Mouse (Mus musculus) heart, embryonic 13.5 days (tissue): ENCODE measurements around the gene Pmepa1. TPM values are rescaled to one million over a fixed set of nuclear protein-coding genes. Genes with fewer than 3 reads are reported as not detected.

Source experiments
- ATAC-seq: fragments of 200-750 bp; cut with Nextera tagmentation; 2 replicates; pipeline ENCODE4 v1.8.0; 2017; ENCODE audit warnings: moderate TSS enrichment; ENCODE audit not compliant: insufficient number of reproducible peaks, low FRiP score, low TSS enrichment; ENCODE audit errors: extremely low read depth
- H3K27ac ChIP-seq: fragments of 300-500 bp; sonication (generic); replicated peaks from 2 replicates; pipeline ENCODE4 v1.5.1; 2015; ENCODE audit warnings: moderate library complexity, mild to moderate bottlenecking, inconsistent platforms
- H3K27me3 ChIP-seq: fragments of 300-500 bp; sonication (generic); replicated peaks from 2 replicates; pipeline ENCODE4 v1.6.1; 2015; ENCODE audit warnings: mild to moderate bottlenecking, inconsistent platforms
- H3K36me3 ChIP-seq: fragments of 300-500 bp; sonication (generic); 2 replicates; pipeline ENCODE4 v1.6.1; 2015; ENCODE audit warnings: mild to moderate bottlenecking, inconsistent platforms
- H3K4me1 ChIP-seq: fragments of 300-500 bp; sonication (generic); 2 replicates; pipeline ENCODE4 v1.6.1; 2015; ENCODE audit warnings: inconsistent platforms
- H3K4me2 ChIP-seq: fragments of 300-500 bp; sonication (generic); 2 replicates; pipeline ENCODE4 v1.6.1; 2015; ENCODE audit warnings: inconsistent platforms, mild to moderate bottlenecking, moderate library complexity
- H3K4me3 ChIP-seq: fragments of 300-500 bp; sonication (generic); 2 replicates; pipeline ENCODE4 v1.5.1; 2015; ENCODE audit warnings: moderate library complexity, mild to moderate bottlenecking, inconsistent platforms
- H3K9ac ChIP-seq: fragments of 300-500 bp; sonication (generic); 2 replicates; pipeline ENCODE4 v1.6.1; 2015; ENCODE audit warnings: inconsistent platforms, mild to moderate bottlenecking, moderate library complexity
- H3K9me3 ChIP-seq: fragments of 300-500 bp; sonication (generic); 2 replicates; pipeline ENCODE4 v1.6.1; 2016; ENCODE audit warnings: inconsistent platforms
- WGBS: fragments of 180-500 bp; shearing (Covaris S2); methylation state at CpG from one replicate; pipeline ENCODE4 v1.1.7; 2015; ENCODE audit warnings: mixed read lengths; 5-methylcytosine and 5-hydroxymethylcytosine counted together
- polyA plus RNA-seq: library from polyadenylated mRNA; unstranded; fragments of >200 nt; fragmentation: Nextera tagmentation; extraction: Ambion mirVana; gene quantifications from 2 replicates; pipeline ENCODE4 v1.2.1, GENCODE M21; 2015

Pmepa1 gene
- polyA plus RNA-seq, 1 experiment from 2014 or later: 3.4 TPM

GRCm38 (mm10) chr2:173251675-173252074, 24.7 kb downstream of the Pmepa1 start:
- no peak overlapping the region for H3K4me3 ChIP-seq
- peak overlapping the region; percentile 86 for H3K27ac ChIP-seq
- no peaks in the 10 kb centered on the region for H3K36me3 ChIP-seq
- peaks cover 96% of the 10 kb centered on the region for H3K4me1 ChIP-seq
- H3K27me3 ChIP-seq: no peaks in the 10 kb centered on the region
- 0 out of 2 replicates have a peak overlapping the region, but pooled peaks have one; percentile 43 for H3K4me2 ChIP-seq
- H3K9ac ChIP-seq: peak overlapping the region; percentile 68
- 40% methylated on average over 9 of the region's 9 CpGs for WGBS
- no peaks in the 10 kb centered on the region for H3K9me3 ChIP-seq
- no peak for ATAC-seq

- Histone ChIP-seq H3K27ac (peak overlapping the region; percentile 86), H3K4me1 (peaks cover 96% of the 10 kb centered on the region), H3K9me3 (no peaks in the 10 kb centered on the region), H3K36me3 (no peaks in the 10 kb centered on the region), H3K4me2 (peak overlapping the region; percentile 43), H3K9ac (peak overlapping the region; percentile 68), H3K27me3 (no peaks in the 10 kb centered on the region), H3K4me3 (no peak overlapping the region)
- WGBS: 44% methylated on average over 7 of the region's 7 CpGs
- no peak for ATAC-seq
These were observed 25.2 kb downstream of the Pmepa1 start for GRCm38 (mm10) chr2:173251133-173251532.

DNA sequence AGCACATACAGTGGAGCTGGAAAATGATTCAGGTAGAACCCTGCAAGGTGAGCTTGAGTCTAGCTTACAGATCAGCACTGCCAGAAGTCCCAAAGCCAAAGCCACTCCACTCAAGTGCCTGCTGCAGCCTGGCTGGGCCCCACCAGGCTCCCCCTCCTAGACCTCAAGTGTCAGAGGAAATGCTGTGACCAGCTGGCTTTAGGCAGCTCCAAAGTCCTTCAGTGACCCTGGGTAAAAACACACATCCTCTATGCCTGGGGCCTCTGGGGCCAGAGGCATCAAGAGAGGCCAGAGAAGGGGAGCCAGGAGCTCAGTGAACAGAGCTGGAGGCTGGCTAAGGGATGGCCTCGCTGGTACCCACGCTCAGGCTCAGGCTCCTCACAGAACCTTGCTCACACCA, 25.9 kb downstream of the Pmepa1 start:
- no peaks in the 10 kb centered on the region for H3K36me3 ChIP-seq
- no peaks in the 10 kb centered on the region for H3K9me3 ChIP-seq
- H3K27me3 ChIP-seq: no peaks in the 10 kb centered on the region
- H3K4me2 ChIP-seq: peak overlapping the region; percentile 43
- H3K9ac ChIP-seq: peak overlapping the region; percentile 68
- WGBS: 11% methylated on average over 2 of the region's 2 CpGs
- H3K4me1 ChIP-seq: peaks cover 96% of the 10 kb centered on the region
- peak overlapping the region; percentile 86 for H3K27ac ChIP-seq
- peak; percentile 18; the same call in 1 of the 2 replicates for ATAC-seq
- no peak overlapping the region for H3K4me3 ChIP-seq

DNA sequence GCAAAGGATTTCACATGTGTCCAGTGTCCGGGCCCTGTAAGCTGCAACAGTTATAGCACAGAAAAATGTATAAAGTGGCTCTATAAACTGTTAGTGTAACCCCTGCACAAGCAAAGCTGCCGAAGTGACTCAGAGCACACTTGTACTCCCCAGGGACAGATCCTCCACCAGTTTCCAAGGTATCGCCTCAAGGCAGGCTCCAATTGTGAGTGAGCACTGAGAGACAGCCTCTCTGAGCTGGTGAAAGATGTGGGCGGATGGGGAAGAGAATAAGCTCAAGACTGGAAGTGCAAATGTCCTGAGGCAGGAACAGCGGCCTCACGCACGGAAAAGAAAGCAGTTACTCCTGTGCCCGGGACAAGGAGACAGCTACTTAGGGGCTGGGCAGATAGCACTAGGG, 26.4 kb downstream of the Pmepa1 start:
- Histone ChIP-seq H3K36me3 (no peaks in the 10 kb centered on the region), H3K4me2 (0 out of 2 replicates have a peak overlapping the region, but pooled peaks have one; percentile 4), H3K9ac (no peak overlapping the region), H3K4me1 (peaks cover 95% of the 10 kb centered on the region), H3K27me3 (no peaks in the 10 kb centered on the region), H3K4me3 (no peak overlapping the region), H3K9me3 (no peaks in the 10 kb centered on the region), H3K27ac (peak overlapping the region; percentile 86)
- ATAC-seq: no peak
- 58% methylated on average over 8 of the region's 8 CpGs for WGBS

- Histone ChIP-seq H3K27me3 (no peaks in the 10 kb centered on the region), H3K36me3 (no peaks in the 10 kb centered on the region), H3K27ac (0 out of 2 replicates have a peak overlapping the region, but pooled peaks have one; percentile 86), H3K9ac (no peak overlapping the region), H3K4me1 (peaks cover 91% of the 10 kb centered on the region), H3K4me2 (no peak overlapping the region), H3K4me3 (no peak overlapping the region), H3K9me3 (no peaks in the 10 kb centered on the region)
- ATAC-seq: no peak
- WGBS: 46% methylated on average over 3 of the region's 3 CpGs
These were observed 26.9 kb downstream of the Pmepa1 start for GRCm38 (mm10) chr2:173249386-173249785.

DNA sequence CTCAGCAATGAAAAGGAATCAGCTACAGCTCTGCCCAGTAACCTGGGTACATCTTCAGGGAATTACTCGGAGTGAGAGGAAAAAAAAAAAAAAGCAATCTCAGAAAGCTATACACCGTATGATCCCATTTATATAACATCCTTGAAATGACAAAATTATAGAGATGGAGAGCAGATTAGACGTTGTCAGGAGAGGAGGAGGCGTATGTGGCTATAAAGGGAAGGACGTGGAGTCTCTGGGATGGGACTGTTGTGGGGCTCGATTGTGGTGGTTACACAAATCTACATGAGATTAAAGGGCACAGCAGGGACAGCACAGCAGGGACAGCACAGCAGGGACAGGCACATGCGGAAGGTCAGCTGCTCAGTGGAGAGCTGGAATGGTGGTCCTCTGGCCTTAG, 27.5 kb downstream of the Pmepa1 start:
- Histone ChIP-seq H3K9me3 (no peaks in the 10 kb centered on the region), H3K4me2 (no peak overlapping the region), H3K36me3 (no peaks in the 10 kb centered on the region), H3K9ac (no peak overlapping the region), H3K4me3 (no peak overlapping the region), H3K27ac (no peak overlapping the region), H3K4me1 (peaks cover 91% of the 10 kb centered on the region), H3K27me3 (no peaks in the 10 kb centered on the region)
- 67% methylated on average over 7 of the region's 7 CpGs for WGBS
- ATAC-seq: no peak

DNA sequence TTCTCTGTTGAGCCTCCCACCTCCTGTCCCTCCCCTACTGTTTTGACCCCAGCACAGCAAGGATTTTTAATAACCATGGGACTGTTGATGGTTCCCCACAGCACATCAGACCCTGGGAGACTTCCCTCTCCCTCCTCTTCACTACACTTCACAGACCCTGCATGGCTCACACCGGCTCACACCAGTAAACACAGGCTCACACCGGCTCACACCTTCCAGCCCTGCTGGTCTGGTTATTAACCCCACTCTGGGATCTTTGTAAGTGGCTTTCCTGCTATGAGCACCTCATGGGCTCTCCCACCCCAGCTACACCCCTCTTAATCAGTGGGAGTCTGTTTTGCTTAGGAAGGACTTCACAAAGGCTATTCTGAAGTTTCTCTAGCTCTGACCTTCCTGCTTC, 28.4 kb downstream of the Pmepa1 start:
- 29% methylated on average over 2 of the region's 2 CpGs for WGBS
- no peaks in the 10 kb centered on the region for H3K36me3 ChIP-seq
- H3K9me3 ChIP-seq: no peaks in the 10 kb centered on the region
- peaks cover 91% of the 10 kb centered on the region for H3K4me1 ChIP-seq
- no peak for ATAC-seq
- H3K4me2 ChIP-seq: no peak overlapping the region
- H3K4me3 ChIP-seq: no peak overlapping the region
- H3K27ac ChIP-seq: 0 out of 2 replicates have a peak overlapping the region, but pooled peaks have one; percentile 29
- H3K9ac ChIP-seq: peak overlapping the region; percentile 5; the same call in 1 of the 2 replicates
- H3K27me3 ChIP-seq: no peaks in the 10 kb centered on the region

GRCm38 (mm10) chr2:173247197-173247596, 29.1 kb downstream of the Pmepa1 start:
- no peak overlapping the region for H3K4me2 ChIP-seq
- ATAC-seq: no peak
- no peak overlapping the region for H3K9ac ChIP-seq
- H3K9me3 ChIP-seq: no peaks in the 10 kb centered on the region
- 24% methylated on average over 2 of the region's 2 CpGs for WGBS
- H3K27ac ChIP-seq: no peak overlapping the region
- H3K36me3 ChIP-seq: no peaks in the 10 kb centered on the region
- H3K27me3 ChIP-seq: no peaks in the 10 kb centered on the region
- no peak overlapping the region for H3K4me3 ChIP-seq
- peaks cover 90% of the 10 kb centered on the region for H3K4me1 ChIP-seq

- Histone ChIP-seq H3K27me3 (no peaks in the 10 kb centered on the region), H3K36me3 (no peaks in the 10 kb centered on the region), H3K4me2 (no peak overlapping the region), H3K4me1 (peaks cover 88% of the 10 kb centered on the region), H3K4me3 (no peak overlapping the region), H3K9me3 (no peaks in the 10 kb centered on the region), H3K9ac (no peak overlapping the region), H3K27ac (no peak overlapping the region)
- WGBS: 61% methylated on average over 8 of the region's 8 CpGs
- ATAC-seq: no peak
These were observed 29.6 kb downstream of the Pmepa1 start for GRCm38 (mm10) chr2:173246688-173247087.

GRCm38 (mm10) chr2:173245258-173245657, 31.1 kb downstream of the Pmepa1 start:
- ATAC-seq: no peak
- H3K4me2 ChIP-seq: no peak overlapping the region
- no peaks in the 10 kb centered on the region for H3K27me3 ChIP-seq
- H3K4me3 ChIP-seq: no peak overlapping the region
- no peaks in the 10 kb centered on the region for H3K9me3 ChIP-seq
- peaks cover 88% of the 10 kb centered on the region for H3K4me1 ChIP-seq
- H3K27ac ChIP-seq: no peak overlapping the region
- WGBS: 79% methylated on average over 20 of the region's 20 CpGs
- no peak overlapping the region for H3K9ac ChIP-seq
- H3K36me3 ChIP-seq: no peaks in the 10 kb centered on the region

DNA sequence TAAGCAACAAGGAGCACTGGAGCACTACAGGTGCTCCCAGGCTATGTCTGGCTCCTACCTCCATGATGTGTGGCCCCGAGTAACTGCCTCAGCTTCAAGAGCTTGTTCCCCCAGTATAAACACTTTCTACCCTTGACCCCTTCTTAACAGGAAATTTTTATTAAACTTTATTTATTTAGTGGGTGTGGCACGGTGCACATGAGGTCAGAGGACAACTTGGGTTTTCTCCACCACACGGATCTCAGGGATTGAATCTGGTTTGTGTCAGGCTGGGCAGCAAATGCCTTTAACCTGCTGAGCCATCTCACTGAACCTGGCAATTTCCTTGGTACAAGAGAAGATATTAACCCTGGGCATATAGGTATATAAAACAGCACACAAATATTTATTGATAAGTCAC, 32.2 kb downstream of the Pmepa1 start:
- Histone ChIP-seq H3K36me3 (no peaks in the 10 kb centered on the region), H3K9ac (no peak overlapping the region; the same call in 1 of the 2 replicates), H3K4me1 (peaks cover 81% of the 10 kb centered on the region), H3K27ac (no peak overlapping the region), H3K4me2 (no peak overlapping the region), H3K27me3 (no peaks in the 10 kb centered on the region), H3K4me3 (no peak overlapping the region), H3K9me3 (no peaks in the 10 kb centered on the region)
- WGBS: 58% methylated on average over 3 of the region's 3 CpGs
- no peak for ATAC-seq

- Histone ChIP-seq H3K36me3 (no peaks in the 10 kb centered on the region), H3K27me3 (no peaks in the 10 kb centered on the region), H3K27ac (no peak overlapping the region), H3K9ac (peak overlapping the region; percentile 8; the same call in 1 of the 2 replicates), H3K4me1 (peaks cover 83% of the 10 kb centered on the region), H3K9me3 (no peaks in the 10 kb centered on the region), H3K4me2 (no peak overlapping the region), H3K4me3 (no peak overlapping the region)
- no peak for ATAC-seq
- 66% methylated on average over 9 of the region's 9 CpGs for WGBS
These were observed 32.7 kb downstream of the Pmepa1 start for GRCm38 (mm10) chr2:173243616-173244015.
